Mouse (Mus musculus) ES-E14 (cell line): ENCODE results near the gene Smad1. TPM values are rescaled to one million over a fixed set of nuclear protein-coding genes. Genes with fewer than 3 reads are reported as not detected.

ENCODE experiments used
- DNase-seq: peaks from one replicate; pipeline ENCODE4 v3.0.0-alpha.2; 2013; ENCODE audit warnings: low read depth, low spot score
- H3K27ac ChIP-seq: 2 replicates; pipeline ENCODE4 v1.5.1; 2012; ENCODE audit warnings: low read depth, mild to moderate bottlenecking, low read length, moderate library complexity, mixed read lengths; ENCODE audit not compliant: poor library complexity, insufficient read depth, severe bottlenecking
- H3K36me3 ChIP-seq: 2 replicates; pipeline ENCODE4 v1.6.1; 2012; ENCODE audit warnings: mild to moderate bottlenecking, low read length, moderate library complexity, mixed read lengths; ENCODE audit not compliant: control insufficient read depth, poor library complexity, insufficient read depth, severe bottlenecking
- H3K4me1 ChIP-seq, 2 experiments: fragments of 150-350 bp in 1 of 2; sonication (generic) in 1 of 2; 2 replicates each; pipeline ENCODE4 v1.6.1; 2012; ENCODE audit warnings: low read length in 2 of 2, mild to moderate bottlenecking in 1 of 2, mixed read lengths in 1 of 2; ENCODE audit not compliant: control insufficient read depth in 2 of 2, insufficient read depth in 2 of 2, poor library complexity in 1 of 2
- H3K4me3 ChIP-seq, 2 experiments: fragments of 150-350 bp in 1 of 2; sonication (generic) in 1 of 2; 2 replicates each; pipeline ENCODE4 v1.5.1; 2012; ENCODE audit warnings: low read length in 2 of 2, low read depth in 1 of 2, mild to moderate bottlenecking in 1 of 2, mixed read lengths in 1 of 2; ENCODE audit not compliant: insufficient read depth in 1 of 2, poor library complexity in 1 of 2, severe bottlenecking in 1 of 2
- H3K9ac ChIP-seq: 2 replicates; pipeline ENCODE4 v1.6.1; 2012; ENCODE audit warnings: low read depth, mild to moderate bottlenecking, low read length, mixed read lengths; ENCODE audit not compliant: poor library complexity, insufficient read depth, severe bottlenecking
- H3K9me3 ChIP-seq: fragments of 150-350 bp; sonication (generic); 2 replicates; pipeline ENCODE4 v1.6.1; 2012; ENCODE audit warnings: low read depth, mild to moderate bottlenecking, low read length; ENCODE audit not compliant: control insufficient read depth, insufficient read depth
- CHD2 ChIP-seq: IDR thresholded peaks from 2 replicates; pipeline ENCODE4 v1.6.1; 2014; ENCODE audit warnings: mild to moderate bottlenecking, low read depth, low read length, inconsistent platforms
- HCFC1 ChIP-seq: IDR thresholded peaks from 2 replicates; pipeline ENCODE4 v1.6.1; 2012; ENCODE audit warnings: low read length, inconsistent platforms, borderline replicate concordance; ENCODE audit not compliant: insufficient read depth
- MAFK ChIP-seq: IDR thresholded peaks from 2 replicates; pipeline ENCODE4 v1.6.1; 2014; ENCODE audit warnings: mild to moderate bottlenecking, low read depth, low read length, inconsistent platforms; ENCODE audit not compliant: insufficient read depth
- ZC3H11A ChIP-seq: IDR thresholded peaks from 2 replicates; pipeline ENCODE4 v1.6.1; 2012; ENCODE audit warnings: low read depth, mild to moderate bottlenecking, inconsistent platforms, low read length, borderline replicate concordance
- ZNF384 ChIP-seq: IDR thresholded peaks from 2 replicates; pipeline ENCODE4 v1.6.1; 2012; ENCODE audit warnings: low read depth, low read length, inconsistent platforms
- in situ Hi-C, 2 experiments: fragments of 600-800 bp; cut with MboI; formaldehyde crosslinking; loops; one replicate each; pipeline ENCODE4 v1.15.1; 2025; ENCODE audit warnings: low sequenced_read_pairs in 2 of 2, inconsistent platforms in 1 of 2; ENCODE audit not compliant: unreplicated experiment in 2 of 2
- total RNA-seq: library from RNA; depleted of rRNA; stranded (reverse); fragments of 300-350 nt; gene quantifications from 2 replicates; pipeline ENCODE4 v1.2.3, GENCODE M21; 2012

The Smad1 gene
- total RNA-seq, 1 experiment, result 9.4 TPM

DNA sequence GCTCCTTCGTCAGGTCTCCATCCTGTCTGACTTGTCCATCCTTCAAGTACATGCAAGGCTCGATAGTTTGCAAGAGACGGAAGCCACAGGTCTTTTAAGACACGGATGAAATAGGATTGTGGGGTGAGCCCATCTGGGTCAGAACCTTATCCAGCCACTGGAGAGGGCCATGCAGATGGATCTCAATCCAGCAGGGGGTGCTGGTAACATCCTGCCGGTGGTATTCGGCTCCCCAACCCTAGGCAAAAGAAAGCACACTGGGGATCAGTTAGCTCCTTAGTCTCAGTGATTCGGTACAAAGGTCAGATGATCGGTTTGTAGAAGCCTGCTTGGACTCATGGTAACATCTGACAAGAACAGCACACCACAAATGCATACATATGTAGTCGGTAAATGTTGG, 59.8 kb downstream of the Smad1 start:
- H3K4me1 ChIP-seq, result no peaks in the 10 kb centered on the region
- TF ChIP-seq HCFC1 (no peak), CHD2 (no peak), MAFK (no peak), ZC3H11A (no peak), ZNF384 (no peak)
- in situ Hi-C loops, result no loop called here
- no peak overlapping the region for H3K27ac ChIP-seq
- DNase-seq, result no peak
- H3K9me3 ChIP-seq, result no peaks in the 10 kb centered on the region
- peaks cover 11% of the 10 kb centered on the region for H3K36me3 ChIP-seq
- H3K9ac ChIP-seq, result no peak overlapping the region
- H3K4me3 ChIP-seq, result no peak overlapping the region

DNA sequence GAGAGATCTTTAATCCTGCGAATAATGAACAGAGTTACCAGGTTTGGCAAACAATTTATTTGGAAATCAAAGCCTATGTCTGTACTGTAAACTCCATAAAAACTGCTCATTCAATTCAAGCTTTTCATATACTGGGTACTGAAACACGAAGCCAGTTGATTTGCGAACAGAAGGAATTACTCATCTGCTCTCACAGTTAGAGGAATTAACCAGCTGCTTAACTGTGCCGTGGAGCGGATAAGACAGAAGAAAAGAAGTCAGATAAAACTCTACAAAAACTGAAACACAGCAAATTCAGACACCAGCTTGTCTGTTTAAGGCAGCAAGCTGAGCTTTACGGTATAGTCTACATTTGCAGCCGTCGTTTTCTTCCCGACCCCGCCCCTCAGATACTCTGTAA, 60.7 kb downstream of the Smad1 start:
- H3K9ac ChIP-seq, result no peak overlapping the region
- no peak for TF ChIP-seq MAFK
- no peak overlapping the region for H3K4me3 ChIP-seq
- H3K36me3 ChIP-seq, result peaks cover 9% of the 10 kb centered on the region
- H3K4me1 ChIP-seq, result no peaks in the 10 kb centered on the region
- no peak overlapping the region for H3K27ac ChIP-seq
- H3K9me3 ChIP-seq, result no peaks in the 10 kb centered on the region
- in situ Hi-C loops, result no loop called here
- DNase-seq, result no peak

GRCm38 (mm10) chr8:79332109-79332900, 67.0 kb downstream of the Smad1 start:
- peak overlapping the region in 1 of 2 experiments; percentile 29; a peak in 2 of 4 replicates for H3K4me3 ChIP-seq
- no peaks in the 10 kb centered on the region for H3K36me3 ChIP-seq
- TF ChIP-seq ZNF384, result no peak
- no peak for TF ChIP-seq HCFC1
- no peak for TF ChIP-seq MAFK
- TF ChIP-seq ZC3H11A, result no peak
- H3K27ac ChIP-seq, result no peak overlapping the region
- 0 out of 4 replicates have a peak, but pooled peaks cover 0 to 2% of the 10 kb centered on the region in 2 experiments for H3K4me1 ChIP-seq
- no peaks in the 10 kb centered on the region for H3K9me3 ChIP-seq
- in situ Hi-C loops, result no loop called here
- DNase-seq, result no peak
- H3K9ac ChIP-seq, result no peak overlapping the region

DNA sequence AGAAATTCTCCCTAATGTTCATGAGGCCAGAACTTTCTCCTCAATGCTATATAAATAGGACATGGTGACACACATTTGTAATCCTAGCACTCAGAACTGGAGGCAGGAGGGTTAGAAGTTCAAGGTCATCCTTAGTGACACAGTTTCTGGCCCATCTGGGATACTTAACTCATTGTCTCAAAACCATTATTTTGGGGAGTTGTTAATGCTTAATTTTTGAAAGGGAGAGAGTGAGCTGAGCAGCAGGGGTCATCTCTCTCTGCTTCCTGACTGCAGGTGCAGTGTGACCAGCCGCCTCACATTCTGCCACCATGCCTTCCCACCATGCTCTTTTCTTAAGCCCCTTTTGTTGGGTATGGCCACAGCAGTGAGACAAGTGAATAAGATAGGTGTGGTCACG, 67.7 kb downstream of the Smad1 start:
- no peak overlapping the region for H3K4me3 ChIP-seq
- H3K9me3 ChIP-seq, result no peaks in the 10 kb centered on the region
- H3K4me1 ChIP-seq, result 0 out of 4 replicates have a peak, but pooled peaks cover 0 to 2% of the 10 kb centered on the region in 2 experiments
- no peaks in the 10 kb centered on the region for H3K36me3 ChIP-seq
- in situ Hi-C loops, result no loop called here
- no peak for TF ChIP-seq ZC3H11A
- no peak for TF ChIP-seq CHD2
- TF ChIP-seq ZNF384, result no peak
- no peak for TF ChIP-seq HCFC1
- no peak for TF ChIP-seq MAFK
- H3K27ac ChIP-seq, result no peak overlapping the region
- no peak overlapping the region for H3K9ac ChIP-seq
- no peak for DNase-seq

GRCm38 (mm10) chr8:79331017-79331416, 68.3 kb downstream of the Smad1 start:
- in situ Hi-C loops, result no loop called here
- no peaks in the 10 kb centered on the region for H3K36me3 ChIP-seq
- no peak for DNase-seq
- no peaks in the 10 kb centered on the region for H3K9me3 ChIP-seq
- 0 out of 4 replicates have a peak, but pooled peaks cover 0 to 2% of the 10 kb centered on the region in 2 experiments for H3K4me1 ChIP-seq
- TF ChIP-seq ZC3H11A, result no peak
- no peak for TF ChIP-seq ZNF384
- no peak for TF ChIP-seq MAFK
- TF ChIP-seq CHD2, result no peak
- no peak for TF ChIP-seq HCFC1
- no peak overlapping the region for H3K9ac ChIP-seq
- H3K4me3 ChIP-seq, result no peak overlapping the region
- no peak overlapping the region for H3K27ac ChIP-seq
